Mouse (Mus musculus): ENCODE measurements around the gene Chn2. TPM values are rescaled to one million over a fixed set of nuclear protein-coding genes. Genes with fewer than 3 reads are reported as not detected.
"Not testable (repeated sequence)": the region's sequence is repeated elsewhere in the genome, so short reads cannot be mapped to it uniquely, and the experiment has no call there.

The Chn2 gene
- total RNA-seq, 2 experiments from 2014 or later: 7.1 to 7.8 TPM

DNA sequence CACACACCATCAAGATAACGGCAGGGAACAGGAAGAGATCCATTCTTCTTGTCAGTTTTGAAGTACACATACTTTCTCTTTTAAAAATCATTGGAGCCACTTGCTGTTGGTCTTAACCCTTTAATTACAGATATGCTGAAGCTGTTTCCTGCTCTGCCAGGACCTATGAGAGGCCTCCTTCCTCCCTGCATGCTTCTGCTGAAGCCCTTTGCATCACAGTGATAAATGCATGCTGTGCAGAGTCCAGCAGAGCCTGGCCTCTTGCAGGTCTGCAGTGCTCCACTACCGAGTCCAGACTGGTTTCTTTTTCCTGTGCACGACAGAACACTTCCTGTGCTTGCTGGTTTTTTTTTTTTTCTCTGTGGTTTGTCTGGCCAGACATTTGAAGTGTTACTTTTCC, 119.0 kb downstream of the Chn2 start:
- DNase-seq: no peak

GRCm38 (mm10) chr6:54160677-54161076, 121.3 kb downstream of the Chn2 start:
- no peak for DNase-seq

GRCm38 (mm10) chr6:54161246-54161645, 121.9 kb downstream of the Chn2 start:
- DNase-seq: no peak

- no peak for DNase-seq
These were observed 123.0 kb downstream of the Chn2 start for GRCm38 (mm10) chr6:54162321-54162720.

DNA sequence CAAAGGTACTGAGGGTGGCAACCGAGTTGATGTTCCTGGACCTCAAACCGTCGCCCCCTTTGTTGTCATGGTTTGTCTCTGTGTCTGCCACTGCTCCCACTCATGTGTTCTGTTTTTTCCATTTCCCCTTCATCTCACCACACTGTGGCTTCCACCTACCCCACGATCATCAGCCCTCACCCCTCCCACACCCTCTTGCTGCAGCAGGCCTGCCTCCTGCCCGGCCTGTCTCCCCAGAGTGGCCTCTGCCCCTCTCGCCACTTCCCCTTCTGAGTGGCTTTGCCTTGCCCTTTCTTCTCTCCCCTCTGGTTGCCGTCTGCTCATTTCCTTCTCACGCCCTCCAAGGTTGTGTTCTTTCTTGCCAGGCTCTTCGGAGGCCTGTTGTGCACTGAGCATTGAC, 123.4 kb downstream of the Chn2 start:
- no peak for DNase-seq

DNA sequence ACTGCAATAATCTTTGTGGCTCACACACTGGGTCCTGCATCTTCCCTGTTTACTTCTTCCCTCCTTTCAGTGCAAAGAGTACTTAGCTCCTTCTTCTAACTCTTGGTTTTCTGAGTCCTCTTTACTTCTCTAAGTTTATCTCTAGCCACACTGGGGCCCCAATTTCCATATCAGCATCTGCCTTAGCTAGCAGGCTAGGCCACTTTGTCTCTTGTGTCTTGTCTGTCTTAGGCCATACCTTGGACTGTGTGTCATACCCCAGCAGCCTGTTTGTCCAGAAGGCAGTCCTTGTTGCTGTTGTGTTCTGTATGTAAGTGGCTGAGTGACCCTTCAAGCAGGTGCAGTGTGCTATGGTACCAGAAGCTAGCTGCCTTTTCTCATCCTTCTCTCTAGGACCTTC, 124.3 kb downstream of the Chn2 start:
- DNase-seq: no peak

DNA sequence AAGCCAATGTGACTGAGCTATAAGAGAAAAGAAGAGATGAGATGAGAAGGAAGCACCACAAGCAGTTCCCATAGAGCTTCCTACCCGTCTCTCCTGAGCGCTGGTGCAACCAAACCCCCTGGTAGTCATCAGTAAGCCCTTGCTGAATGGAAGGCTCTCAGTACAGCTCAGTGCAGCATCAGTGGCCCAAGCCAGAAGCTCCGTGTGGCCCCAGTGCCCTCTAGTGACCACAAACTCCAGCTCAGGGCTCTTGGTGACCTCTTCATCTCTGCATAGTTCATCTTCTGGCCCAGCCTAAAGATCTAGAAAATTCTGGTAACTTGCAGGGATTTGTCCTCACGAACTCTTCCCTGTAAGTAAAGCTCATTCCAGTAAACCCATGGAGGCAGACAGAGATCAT, 125.4 kb downstream of the Chn2 start:
- DNase-seq: peak; percentile 45

DNA sequence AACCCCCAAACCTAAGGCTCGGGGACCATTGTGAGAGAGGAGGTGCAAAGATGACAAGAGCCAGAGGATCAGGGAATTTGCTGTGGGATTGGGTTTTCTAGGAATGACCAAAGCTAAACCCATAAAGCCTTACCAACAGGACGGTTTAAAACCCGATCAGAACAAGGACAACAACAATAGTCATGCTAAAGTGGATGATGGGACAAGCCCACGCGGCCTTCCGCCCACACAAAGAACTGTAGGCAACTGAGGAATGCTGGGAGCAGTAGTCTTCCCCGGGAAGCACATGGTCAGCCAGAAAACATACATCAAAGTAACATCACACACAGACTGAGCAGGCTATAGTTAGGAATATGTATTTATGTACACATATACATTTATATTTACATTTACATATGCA, 125.9 kb downstream of the Chn2 start:
- no peak for DNase-seq

DNA sequence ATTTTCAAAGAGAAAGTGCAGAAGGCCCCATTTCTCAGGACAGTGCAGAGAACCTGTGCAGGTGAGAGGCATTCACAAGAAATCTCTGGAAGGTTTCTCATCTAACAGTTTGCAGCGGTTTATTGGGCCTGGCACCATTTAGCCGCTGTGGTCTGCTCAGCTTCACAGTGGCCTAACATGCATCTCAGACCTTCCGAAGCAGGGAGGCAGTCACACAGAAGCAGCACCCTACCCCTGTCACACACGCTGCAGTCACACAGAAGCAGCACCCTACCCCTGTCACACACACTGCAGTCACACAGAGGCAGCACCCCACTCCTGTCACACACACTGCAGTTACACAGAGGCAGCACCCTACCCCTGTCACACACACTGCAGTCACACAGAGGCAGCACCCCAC, 126.5 kb downstream of the Chn2 start:
- DNase-seq: no peak

GRCm38 (mm10) chr6:54166991-54167546, 127.7 kb downstream of the Chn2 start:
- no peak for DNase-seq

DNA sequence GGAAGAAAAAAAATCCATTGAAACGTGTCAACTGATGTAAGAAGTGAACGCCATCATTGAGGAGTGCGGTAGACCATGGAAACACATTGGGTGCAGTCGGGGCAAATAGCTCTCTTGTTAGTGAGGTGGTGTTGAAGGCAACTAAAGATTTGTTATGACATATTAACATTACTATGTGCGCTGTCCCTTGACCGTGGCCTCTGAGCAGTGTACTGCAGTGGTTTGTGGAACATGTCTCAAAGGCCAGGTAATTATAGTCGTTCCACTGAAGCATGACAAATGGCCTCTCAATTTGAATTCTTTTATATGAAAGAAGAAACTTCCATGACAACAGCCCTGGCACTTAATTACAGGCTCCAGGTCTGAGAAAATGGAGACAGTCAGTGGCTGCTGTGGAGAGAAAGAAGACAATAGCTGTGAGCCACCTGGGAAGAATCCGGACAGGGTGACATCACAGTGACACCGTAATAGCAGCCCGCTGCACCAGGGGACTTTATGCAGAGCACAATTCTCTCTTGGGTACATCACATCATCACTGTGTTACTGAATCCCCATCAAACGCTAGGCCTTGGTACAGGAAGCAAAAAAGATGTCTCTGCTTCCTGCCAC, 131.0 kb downstream of the Chn2 start:
- no peak for DNase-seq

DNA sequence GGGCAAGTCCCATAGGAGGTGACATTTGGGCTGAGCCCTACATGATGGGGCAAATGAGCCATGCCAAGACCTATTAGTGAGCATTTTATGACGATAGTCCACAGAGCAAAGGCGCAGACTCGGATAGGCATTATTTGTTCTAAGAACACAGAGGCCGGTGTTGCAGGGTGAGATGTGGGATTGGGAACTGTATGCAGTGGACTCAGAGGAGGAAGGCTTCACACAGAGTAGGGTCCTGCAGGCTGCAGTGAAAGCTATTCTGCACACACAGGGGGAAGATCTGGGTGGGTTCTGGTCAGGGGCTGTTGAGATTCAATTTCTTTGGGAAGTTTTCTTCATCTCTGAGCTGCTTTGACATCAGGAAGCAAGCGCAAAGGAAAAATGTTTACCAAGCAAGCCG, 132.0 kb downstream of the Chn2 start:
- no peak for DNase-seq

- DNase-seq: no peak
These were observed 136.3 kb downstream of the Chn2 start for GRCm38 (mm10) chr6:54175473-54176215.

DNA sequence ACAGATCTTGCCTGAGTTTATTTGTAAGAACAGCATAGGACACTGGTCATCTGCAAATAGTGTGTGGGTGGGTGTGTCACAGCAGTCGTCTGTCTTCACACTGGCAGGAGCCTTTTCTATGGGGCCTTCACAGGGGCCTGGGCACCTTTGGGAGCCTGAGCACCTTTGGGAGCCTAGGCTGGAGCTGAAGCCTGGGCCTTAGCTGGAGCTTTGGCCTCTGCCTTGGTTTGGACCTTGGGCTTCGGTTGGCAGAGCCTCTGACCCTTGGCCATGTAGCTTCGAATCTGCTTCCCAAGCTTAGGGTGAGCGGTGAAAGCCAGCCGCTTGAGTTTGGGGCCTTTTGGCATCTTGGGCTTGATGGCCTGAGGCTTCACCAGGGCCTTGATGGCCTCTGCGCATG, 137.7 kb downstream of the Chn2 start:
- DNase-seq: not testable (repeated sequence)

DNA sequence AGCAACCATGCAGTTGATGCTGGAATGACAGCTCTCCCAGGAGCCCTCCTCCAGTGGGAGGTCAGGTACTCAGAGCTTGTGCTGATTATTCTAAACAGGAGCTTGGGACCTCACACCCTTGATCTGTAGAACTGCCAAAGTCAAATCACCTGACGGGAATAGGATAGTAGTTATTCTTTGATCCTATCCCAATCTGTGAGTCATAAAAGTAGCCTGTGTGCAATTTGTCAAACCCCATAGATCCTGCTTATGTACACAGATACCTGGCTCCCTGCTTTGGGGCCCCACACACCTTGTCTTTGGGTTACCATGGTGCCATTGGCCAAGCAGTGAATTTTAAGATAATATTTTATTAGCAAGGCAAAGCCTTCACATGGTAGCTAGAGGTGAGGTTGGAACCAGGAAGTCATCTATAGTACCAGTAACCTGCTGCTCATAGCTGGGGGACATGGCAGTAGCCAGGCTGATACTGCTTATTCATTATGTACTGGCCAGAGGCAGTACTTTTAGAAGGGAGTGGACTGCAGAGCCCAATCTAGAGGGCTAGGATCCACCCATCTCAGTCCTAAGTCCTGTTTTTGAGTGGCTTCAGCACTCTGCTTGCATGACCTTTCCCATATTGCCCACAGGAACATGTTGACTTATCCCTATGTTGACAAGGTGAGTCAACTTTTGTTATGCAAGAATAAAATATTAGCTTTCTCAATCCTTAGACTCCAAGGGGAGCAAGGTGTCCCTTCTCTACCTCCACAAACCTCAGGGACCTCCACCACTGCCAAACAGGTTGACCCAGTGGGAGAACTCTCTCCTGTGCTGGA, 139.9 kb downstream of the Chn2 start:
- DNase-seq: no peak

GRCm38 (mm10) chr6:54179874-54180212, 140.5 kb downstream of the Chn2 start:
- no peak for DNase-seq

DNA sequence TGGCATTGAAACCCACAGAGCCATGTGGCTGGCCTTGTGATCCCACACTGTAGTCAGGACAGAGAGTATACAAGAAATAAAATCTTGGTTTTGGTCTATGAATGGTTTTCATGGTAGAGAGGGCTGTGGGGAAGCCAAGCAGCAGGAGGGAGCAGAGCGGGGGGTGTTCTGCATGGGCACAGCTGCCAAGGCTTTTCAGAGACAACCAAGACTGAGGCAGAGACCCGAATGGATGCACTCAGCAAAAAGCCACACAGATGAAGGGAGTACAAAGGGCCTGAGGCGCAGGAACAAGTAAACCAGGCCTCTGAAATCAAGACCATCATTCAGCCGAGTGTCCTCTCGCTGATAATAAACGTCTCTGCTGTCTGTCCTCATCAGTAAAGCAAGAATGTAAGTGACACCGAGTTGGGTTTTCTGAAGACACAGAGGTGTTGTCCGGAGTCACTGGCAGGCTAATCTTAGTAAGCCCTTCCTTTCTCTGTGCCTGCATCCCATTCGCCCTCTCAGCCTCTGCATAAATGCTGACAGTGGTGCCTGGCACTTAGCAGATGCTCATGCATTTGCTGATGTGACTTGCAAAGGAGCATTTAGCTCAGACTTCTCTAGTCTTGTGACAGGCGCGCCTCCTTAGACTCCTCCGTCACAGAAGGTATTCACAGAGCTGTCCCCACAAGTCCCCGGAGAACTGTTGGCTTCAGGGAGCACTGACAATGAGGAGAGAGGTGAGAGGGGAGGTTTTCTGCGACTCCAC, 144.6 kb downstream of the Chn2 start:
- DNase-seq: no peak

GRCm38 (mm10) chr6:54193631-54194305, 154.4 kb downstream of the Chn2 start:
- DNase-seq: no peak

- no peak for DNase-seq
These were observed 158.6 kb downstream of the Chn2 start for GRCm38 (mm10) chr6:54197821-54198412.

DNA sequence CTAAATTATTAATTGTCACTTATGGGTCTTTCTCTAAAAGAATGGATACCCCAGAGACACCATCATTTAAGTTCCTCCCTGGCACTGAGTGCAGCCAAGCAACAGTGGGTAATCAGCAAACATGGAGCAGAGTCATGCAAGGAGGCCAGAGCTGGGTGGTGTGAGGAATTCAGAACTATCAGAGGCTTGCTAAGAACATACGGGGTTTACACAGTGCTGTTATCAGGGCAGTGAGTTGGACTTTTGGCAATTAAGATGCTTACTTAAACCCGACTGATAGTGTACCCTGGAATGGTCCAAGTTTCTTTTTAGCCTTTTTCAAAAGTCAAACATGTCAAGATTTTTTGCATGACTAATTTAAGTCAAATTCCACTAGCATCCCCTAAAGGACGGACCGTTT, 160.2 kb downstream of the Chn2 start:
- DNase-seq: no peak

GRCm38 (mm10) chr6:54200031-54200722, 160.8 kb downstream of the Chn2 start:
- DNase-seq: no peak

All from gastrocnemius, postnatal 10 days (tissue).